Mouse (Mus musculus) bone marrow, adult 2 months (tissue): ENCODE results near the gene Mlf2.

Experiments
- CTCF ChIP-seq: fragments of 200-500 bp; IDR thresholded peaks from 2 replicates; pipeline ENCODE4 v1.5.1; 2011; ENCODE audit warnings: low read length, control low read depth; ENCODE audit not compliant: control insufficient read depth, insufficient read depth
- POLR2A ChIP-seq: fragments of 200-500 bp; IDR thresholded peaks from 2 replicates; pipeline ENCODE4 v1.6.1; 2011; ENCODE audit warnings: low read depth, mild to moderate bottlenecking, control low read depth, low read length, borderline replicate concordance; ENCODE audit not compliant: control insufficient read depth

- no peak for TF ChIP-seq CTCF
- no peak for TF ChIP-seq POLR2A
Observed at GRCm38 (mm10) chr6:124890997-124891396, 40.2 kb upstream of the Mlf2 start.
